Comparison of ENCODE assay signal across 16 mouse cellular contexts in genomic region chr7:64539450-64540148, GRCm38 (mm10). TPM values are rescaled to one million over a fixed set of nuclear protein-coding genes. Genes with fewer than 3 reads are reported as not detected.
A peak's percentile ranks its signal among the peaks of the same experiment; 100 is the strongest.
DNase-seq lines count a peak whose midpoint lies in the region; ATAC-seq and TF ChIP-seq lines count a peak whose summit lies in the region.
"Had no signal": no experiment of that assay in that cellular context is flagged by ENCODE, and none has a peak within 500 bp of the region (broad histone marks: within the 10 kb centered on the region; RNA-seq: fewer than 3 reads in every experiment).

No protein-coding gene starts in this region.

- no peaks in the 10 kb centered on the region for H3K9me3 ChIP-seq in ES-E14 (ENCODE audit: control insufficient read depth, insufficient read depth, low read depth, low read length)
- no peaks in the 10 kb centered on the region for H3K9me3 ChIP-seq in hindbrain, embryonic 15.5 days
- no peaks in the 10 kb centered on the region for H3K9me3 ChIP-seq in midbrain, postnatal 0 days (ENCODE audit: low read length)
- H3K9me3 ChIP-seq in liver, embryonic 12.5 days (replicated peaks), result no peaks in the 10 kb centered on the region
- H3K9me3 ChIP-seq: heart, embryonic 13.5 days had no signal

- in situ Hi-C loops in ES-E14 (cut with MboI; ENCODE audit: low sequenced_read_pairs in 2 of 2, unreplicated experiment in 2 of 2), result no loop called here

- DNase-seq in ES-E14 (ENCODE audit: low read depth, low spot score), result no peak
- peak; percentile 67 for DNase-seq in brain, embryonic 14.5 days (ENCODE audit: low read depth)
- DNase-seq in midbrain, postnatal 0 days (ENCODE audit: low spot score), result peak; percentile 28
- DNase-seq in B cell, adult 2 months, result no peak
- no peak for DNase-seq in gastrocnemius, postnatal 10 days
- DNase-seq: adrenal gland, adult 8-10 months; cerebellum, postnatal 10 days; layer of hippocampus, adult 9-11 months; right cerebral cortex, postnatal 4 days; thymus, adult 18-20 months had no signal

- ATAC-seq in hindbrain, embryonic 15.5 days (ENCODE audit: low FRiP score, low read depth), result peak; percentile 65
- peak; percentile 52 for ATAC-seq in midbrain, postnatal 0 days (ENCODE audit: low FRiP score)
- no peak for ATAC-seq in liver, embryonic 12.5 days

- no peaks in the 10 kb centered on the region for H3K27me3 ChIP-seq in hindbrain, embryonic 15.5 days
- H3K27me3 ChIP-seq in midbrain, postnatal 0 days (ENCODE audit: insufficient read depth, low read length), result no peaks in the 10 kb centered on the region
- H3K27me3 ChIP-seq in liver, embryonic 12.5 days (replicated peaks), result no peaks in the 10 kb centered on the region
- H3K27me3 ChIP-seq: megakaryocyte, embryonic 14.5 days had no signal

- no peaks in the 10 kb centered on the region for H3K36me3 ChIP-seq in ES-E14 (ENCODE audit: control insufficient read depth, insufficient read depth, low read length, poor library complexity, severe bottlenecking)
- H3K36me3 ChIP-seq in hindbrain, embryonic 15.5 days, result no peaks in the 10 kb centered on the region
- 0 out of 2 replicates have a peak, but pooled peaks cover 3% of the 10 kb centered on the region for H3K36me3 ChIP-seq in midbrain, postnatal 0 days (ENCODE audit: insufficient read depth, low read length)
- H3K36me3 ChIP-seq in liver, embryonic 12.5 days, result no peaks in the 10 kb centered on the region
- H3K36me3 ChIP-seq: heart, embryonic 13.5 days had no signal

- no peaks in the 10 kb centered on the region for H3K4me1 ChIP-seq in ES-E14 (ENCODE audit: control insufficient read depth in 2 of 2, insufficient read depth in 2 of 2, low read length in 2 of 2, poor library complexity in 1 of 2)
- peaks cover 18% of the 10 kb centered on the region for H3K4me1 ChIP-seq in hindbrain, embryonic 15.5 days (replicated peaks)
- H3K4me1 ChIP-seq in midbrain, postnatal 0 days (ENCODE audit: insufficient read depth, low read length), result no peaks in the 10 kb centered on the region
- H3K4me1 ChIP-seq in liver, embryonic 12.5 days, result no peaks in the 10 kb centered on the region
- H3K4me1 ChIP-seq: heart, embryonic 13.5 days; megakaryocyte, embryonic 14.5 days had no signal

- 21% methylated on average over 10 of the region's 10 CpGs for WGBS in hindbrain, embryonic 15.5 days
- 27% methylated on average over 10 of the region's 10 CpGs for WGBS in midbrain, postnatal 0 days
- 51% methylated on average over 10 of the region's 10 CpGs for WGBS in liver, embryonic 12.5 days (ENCODE audit: insufficient replicate concordance)

- TF ChIP-seq POLR2A in brain, embryonic 14.5 days (IDR thresholded peaks at IDR 0.05; ENCODE audit: borderline replicate concordance, extremely low read depth, insufficient read depth, insufficient read length, poor library complexity, severe bottlenecking), result no peak

- no peak overlapping the region for H3K27ac ChIP-seq in ES-E14 (ENCODE audit: insufficient read depth, low read depth, low read length, poor library complexity, severe bottlenecking)
- H3K27ac ChIP-seq in hindbrain, embryonic 15.5 days (replicated peaks), result peak overlapping the region; percentile 79
- peak overlapping the region; percentile 69 for H3K27ac ChIP-seq in midbrain, postnatal 0 days (ENCODE audit: low read depth, low read length)
- H3K27ac ChIP-seq in liver, embryonic 12.5 days, result no peak overlapping the region
- H3K27ac ChIP-seq: heart, embryonic 13.5 days had no signal

- peak overlapping the region in 1 of 2 experiments; percentile 37; a peak in 2 of 4 replicates for H3K4me3 ChIP-seq in ES-E14 (ENCODE audit: insufficient read depth in 1 of 2, low read depth in 1 of 2, low read length in 2 of 2, poor library complexity in 1 of 2, severe bottlenecking in 1 of 2)
- H3K4me3 ChIP-seq in hindbrain, embryonic 15.5 days, result no peak overlapping the region
- H3K4me3 ChIP-seq in midbrain, postnatal 0 days (ENCODE audit: low read depth, low read length), result no peak overlapping the region
- H3K4me3 ChIP-seq in liver, embryonic 12.5 days, result no peak overlapping the region
- H3K4me3 ChIP-seq: heart, embryonic 13.5 days; megakaryocyte, embryonic 14.5 days had no signal

- peak overlapping the region; percentile 52; the same call in 1 of the 2 replicates for H3K9ac ChIP-seq in ES-E14 (ENCODE audit: insufficient read depth, low read depth, low read length, poor library complexity, severe bottlenecking)
- peak overlapping the region; percentile 17; the same call in 1 of the 2 replicates for H3K9ac ChIP-seq in hindbrain, embryonic 15.5 days
- peak overlapping the region; percentile 29; the same call in 1 of the 2 replicates for H3K9ac ChIP-seq in midbrain, postnatal 0 days (replicated peaks; ENCODE audit: low read length, poor library complexity, severe bottlenecking)
- H3K9ac ChIP-seq in liver, embryonic 12.5 days, result no peak overlapping the region
- H3K9ac ChIP-seq: heart, embryonic 13.5 days had no signal

- H3K4me2 ChIP-seq in hindbrain, embryonic 15.5 days, result peak overlapping the region; percentile 21
- no peak overlapping the region for H3K4me2 ChIP-seq in midbrain, postnatal 0 days (ENCODE audit: low read depth, low read length, poor library complexity, severe bottlenecking)
- H3K4me2 ChIP-seq in liver, embryonic 12.5 days, result no peak overlapping the region
- H3K4me2 ChIP-seq: heart, embryonic 13.5 days; liver, embryonic 11.5 days had no signal

- TF ChIP-seq CTCF in brain, embryonic 14.5 days (IDR thresholded peaks at IDR 0.05; ENCODE audit: borderline replicate concordance, extremely low read depth, insufficient read depth, insufficient read length), result no peak
- TF ChIP-seq CTCF in midbrain, postnatal 0 days (IDR thresholded peaks at IDR 0.05), result no peak

TF ChIP-seq in ES-E14, 5 proteins besides CTCF, POLR2A, EP300 and RAD21:
- TF ChIP-seq MAFK (IDR thresholded peaks at IDR 0.05; ENCODE audit: insufficient read depth, low read depth, low read length) (no peak), HCFC1 (IDR thresholded peaks at IDR 0.05; ENCODE audit: borderline replicate concordance, insufficient read depth, low read length) (no peak), ZNF384 (IDR thresholded peaks at IDR 0.05; ENCODE audit: low read depth, low read length) (no peak), ZC3H11A (IDR thresholded peaks at IDR 0.05; ENCODE audit: borderline replicate concordance, low read depth, low read length) (no peak), CHD2 (IDR thresholded peaks at IDR 0.05; ENCODE audit: low read depth, low read length) (no peak)

RNA-seq across cellular contexts. Expression of gene Apba2, which starts 38.1 kb away (rescaled TPM):
- total RNA-seq in ES-E14 (2012; rRNA removed), result 1.2 and 1.7 TPM in 2 replicates
- 152 and 182 TPM in 2 replicates for polyA plus RNA-seq in brain, embryonic 14.5 days (2012; rRNA removed)
- polyA plus RNA-seq in hindbrain, embryonic 15.5 days (2015; fragmentation: Nextera tagmentation; extraction: Ambion mirVana), result 158 and 175 TPM in 2 replicates
- total RNA-seq in midbrain, postnatal 0 days (2014; rRNA removed), result 374 and 379 TPM in 2 replicates
- 185 and 199 TPM in 2 replicates for polyA plus RNA-seq in midbrain, postnatal 0 days (2015; fragmentation: Nextera tagmentation; extraction: Ambion mirVana)
- 1 to 10 TPM in 1 of 2 experiments, under 1 TPM in 1; 0.49 to 1.1 TPM for total RNA-seq in gastrocnemius, postnatal 10 days (2021)
- polyA plus RNA-seq in liver, embryonic 12.5 days (2016; fragmentation: Nextera tagmentation; extraction: Ambion mirVana), result 0.12 and 0.18 TPM in 2 replicates
- total RNA-seq: CH12.LX had no signal

Comparison
In these comparisons a context has a peak if more than half of its experiments do, and no peak if none do; other contexts are left out.
1. DNase-seq: peak in brain, embryonic 14.5 days (single experiment) and midbrain, postnatal 0 days (single experiment); none in ES-E14 (single experiment), B cell, adult 2 months (0 of 2) and gastrocnemius, postnatal 10 days (single experiment).
2. H3K27ac ChIP-seq: peak in hindbrain, embryonic 15.5 days (single experiment) and midbrain, postnatal 0 days (single experiment); none in ES-E14 (single experiment) and liver, embryonic 12.5 days (single experiment).
3. RNA of gene Apba2, which starts 38.1 kb away (polyA plus RNA-seq): 185 to 199 TPM in midbrain, postnatal 0 days, 152 to 182 TPM in brain, embryonic 14.5 days and 158 to 175 TPM in hindbrain, embryonic 15.5 days; 0.12 to 0.18 TPM in liver, embryonic 12.5 days; every median in the first group is over 100 times any median in the second.